Mouse (Mus musculus): ENCODE data around the gene Cln3.

The Cln3 gene

DNA sequence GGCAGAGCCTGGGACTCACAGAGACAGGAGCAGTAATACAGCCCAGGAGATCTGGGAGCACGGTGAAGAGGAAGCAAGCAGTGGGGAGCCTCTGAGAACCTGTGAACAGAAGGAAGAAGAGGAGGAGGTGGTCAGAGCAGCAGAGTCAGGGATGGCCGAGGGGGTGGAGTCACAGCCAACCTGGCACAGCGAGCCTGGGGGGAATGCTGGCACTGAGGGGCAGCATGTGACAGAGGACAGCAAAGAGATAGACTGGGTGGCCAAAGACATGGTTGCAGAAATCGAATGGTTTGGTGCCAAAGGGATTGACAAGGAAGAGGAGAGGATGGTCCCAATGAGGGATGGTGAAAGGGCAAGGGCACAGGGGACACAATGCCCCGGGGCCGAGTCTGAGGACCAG is at the start of gene Cln3:
TSS of gene Cln3 (minus strand) at position 101 of the 400 bp plus-strand sequence.
- DNase-seq (ENCODE audit: low read depth, low spot score): no peak

DNA sequence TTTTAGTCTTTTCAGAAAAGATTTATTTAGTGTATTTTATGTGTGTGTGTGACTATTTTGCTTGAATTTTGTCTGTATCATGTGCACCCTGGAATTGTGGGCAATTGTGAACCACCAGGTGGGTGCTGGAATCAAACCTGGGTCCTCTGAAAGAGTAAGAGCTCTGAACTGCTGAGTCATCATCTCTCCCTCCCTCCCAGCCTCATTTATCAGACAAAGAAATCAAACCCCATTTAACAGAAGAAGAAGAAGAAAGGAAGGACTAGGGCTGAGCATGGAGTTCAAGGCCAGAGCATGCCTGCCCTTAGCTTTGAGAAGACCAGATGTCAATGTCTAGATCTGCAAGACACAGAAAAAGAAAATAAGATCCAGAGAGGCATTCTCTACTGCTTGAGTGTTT is 49.8 kb upstream of the Cln3 start:
- DNase-seq (ENCODE audit: low read depth, low spot score): no peak

DNA sequence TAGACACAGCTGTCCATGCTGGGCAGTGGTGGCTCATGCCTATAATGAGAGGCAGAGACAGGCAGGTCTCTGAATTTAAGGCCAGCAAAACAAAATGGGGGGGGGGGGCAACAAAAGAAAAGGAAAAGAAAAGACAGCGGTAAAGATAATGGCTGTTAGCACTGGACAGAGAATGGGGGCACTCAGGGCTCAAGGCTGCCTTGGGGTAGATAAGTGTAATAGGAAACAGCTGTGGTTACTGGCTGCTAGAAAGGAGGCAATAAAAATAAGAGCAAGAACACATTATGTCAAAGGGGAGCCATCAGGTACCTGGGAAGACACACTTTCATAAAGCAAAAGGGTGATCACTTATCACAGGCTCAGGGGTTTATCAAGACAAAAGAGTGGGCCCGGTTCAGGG is 46.9 kb upstream of the Cln3 start:
- DNase-seq (ENCODE audit: low read depth, low spot score): no peak

DNA sequence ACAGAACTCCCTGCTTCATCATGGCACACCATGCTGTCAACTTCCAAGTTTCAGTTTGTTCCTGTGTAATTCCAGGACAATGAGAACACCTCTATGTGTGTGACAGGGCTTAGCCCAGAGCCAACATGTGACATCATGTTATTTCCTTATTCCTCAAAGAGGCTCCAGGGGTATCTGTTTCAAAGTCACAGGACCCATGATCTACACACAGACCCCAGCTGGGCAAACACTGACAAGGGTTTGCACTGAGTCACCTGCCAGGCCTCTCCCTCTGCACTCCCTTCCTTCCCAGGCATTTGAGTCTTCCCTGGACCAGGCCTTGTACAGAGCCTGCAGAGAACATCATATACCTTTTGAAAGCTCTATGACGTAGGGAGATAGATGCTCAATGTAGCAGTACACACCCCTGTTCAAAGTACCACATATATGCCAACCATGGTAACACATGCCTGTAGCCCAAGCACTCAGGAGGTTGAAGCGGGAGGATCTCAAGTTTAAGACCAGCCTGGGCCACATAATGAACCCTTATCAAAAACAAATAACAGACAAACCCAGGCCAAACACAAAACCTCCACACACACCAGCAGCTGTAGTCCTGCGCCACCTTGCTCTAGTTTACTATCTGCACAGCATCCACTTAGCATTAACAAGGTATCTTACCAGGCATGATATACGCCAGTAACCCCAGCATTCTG is 45.4 kb upstream of the Cln3 start, which contains the start of gene Nupr1:
TSS of gene Nupr1 (minus strand) at position 38 of the 695 bp plus-strand sequence.
- DNase-seq (ENCODE audit: low read depth, low spot score): peak; percentile 14

DNA sequence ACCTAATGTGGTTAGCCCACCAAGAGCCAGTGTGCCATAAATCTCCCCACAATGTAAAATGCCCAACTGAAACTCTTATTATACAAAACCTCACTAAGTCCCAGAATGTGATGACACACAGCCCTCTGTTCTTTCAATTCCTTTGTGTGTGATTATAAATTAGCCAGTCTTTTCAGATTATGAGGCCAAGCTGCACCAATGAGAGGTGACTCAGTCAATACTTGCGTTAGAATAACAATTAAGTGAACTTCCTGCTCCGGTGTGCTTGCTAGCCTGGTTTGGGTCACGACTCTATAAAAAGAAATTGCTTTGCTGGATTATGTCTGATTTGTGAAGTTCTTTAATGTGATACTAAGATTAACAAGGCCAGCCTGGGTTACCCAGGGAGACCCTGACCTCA is 44.3 kb upstream of the Cln3 start:
- no peak for DNase-seq (ENCODE audit: low read depth, low spot score)

DNA sequence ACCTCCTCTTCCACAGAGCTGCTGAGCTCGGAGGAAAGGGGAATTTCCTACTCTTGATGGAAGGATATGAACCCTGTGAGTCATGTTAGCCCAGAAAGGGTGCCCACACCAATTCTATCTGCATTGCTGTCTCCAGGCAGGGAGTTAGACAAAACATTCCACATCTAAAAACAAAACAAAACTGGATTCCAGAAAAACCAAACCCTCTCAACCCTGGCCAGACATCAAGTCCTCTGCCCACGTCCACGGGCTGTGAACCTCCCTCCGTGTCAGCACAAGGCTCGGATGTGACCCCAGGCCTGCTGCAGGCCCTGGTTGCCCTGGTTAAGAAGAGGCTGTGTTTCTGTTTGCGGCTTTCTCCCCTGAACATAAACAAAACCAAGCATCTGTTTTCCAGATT is 42.5 kb upstream of the Cln3 start:
- DNase-seq (ENCODE audit: low read depth, low spot score): peak; percentile 85

DNA sequence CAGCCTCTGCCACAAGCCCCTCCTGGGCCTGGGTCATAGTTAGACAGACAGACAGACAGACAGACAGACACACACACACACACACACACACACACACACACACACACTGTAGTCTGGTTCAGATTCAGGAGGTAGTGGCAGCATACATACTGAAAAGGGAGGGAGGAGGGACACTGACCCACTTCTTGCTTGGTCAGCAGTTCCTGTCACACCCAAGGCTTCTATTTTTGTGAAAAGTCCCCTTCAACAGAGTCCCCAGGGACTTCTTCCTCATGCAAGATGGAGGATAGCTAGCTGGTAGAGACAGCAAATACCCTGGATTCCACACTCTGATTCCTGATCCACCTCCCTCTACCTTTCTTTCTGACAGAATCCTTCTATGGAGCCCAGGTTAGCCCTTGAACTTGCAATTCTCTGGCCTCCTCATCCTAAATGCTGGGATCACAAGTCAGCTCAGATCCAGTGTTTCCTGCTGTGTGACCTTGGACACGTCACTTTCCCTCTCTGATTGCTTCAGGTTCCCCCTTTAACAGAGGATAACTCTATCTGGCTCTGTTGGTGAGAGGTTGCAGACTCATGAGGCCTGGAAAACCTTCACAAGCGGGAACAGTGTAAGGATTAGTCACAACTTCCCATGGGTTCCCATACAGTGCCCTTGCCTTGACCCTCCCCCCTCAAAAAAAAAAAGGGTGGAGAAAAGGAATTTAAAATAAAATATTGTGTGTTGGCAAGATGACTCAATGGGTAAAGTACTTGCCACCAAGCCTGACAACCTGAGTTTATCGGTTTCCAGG is 40.4 kb upstream of the Cln3 start:
- DNase-seq (ENCODE audit: low read depth, low spot score): peak; percentile 84

DNA sequence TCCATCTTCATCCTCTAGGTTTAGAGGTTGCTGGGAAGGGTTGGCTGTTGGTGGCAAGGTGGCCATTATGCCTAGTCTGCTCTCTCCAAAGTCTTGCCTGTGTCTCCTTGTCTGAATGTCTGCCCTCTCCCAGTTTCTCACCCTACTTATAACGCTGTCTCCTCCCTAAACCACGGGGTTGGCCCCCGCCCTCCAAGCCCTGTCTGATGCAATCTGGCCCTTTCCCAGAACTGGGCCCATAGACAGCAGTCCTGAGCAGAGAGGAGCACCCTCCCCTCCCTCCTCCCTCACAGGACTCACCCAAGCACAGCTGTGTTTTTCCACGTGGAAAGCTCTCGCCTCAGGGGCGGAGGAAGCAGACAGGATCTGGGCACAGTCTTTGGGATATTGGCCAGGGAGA is 39.8 kb upstream of the Cln3 start:
- peak; percentile 94 for DNase-seq (ENCODE audit: low read depth, low spot score)

DNA sequence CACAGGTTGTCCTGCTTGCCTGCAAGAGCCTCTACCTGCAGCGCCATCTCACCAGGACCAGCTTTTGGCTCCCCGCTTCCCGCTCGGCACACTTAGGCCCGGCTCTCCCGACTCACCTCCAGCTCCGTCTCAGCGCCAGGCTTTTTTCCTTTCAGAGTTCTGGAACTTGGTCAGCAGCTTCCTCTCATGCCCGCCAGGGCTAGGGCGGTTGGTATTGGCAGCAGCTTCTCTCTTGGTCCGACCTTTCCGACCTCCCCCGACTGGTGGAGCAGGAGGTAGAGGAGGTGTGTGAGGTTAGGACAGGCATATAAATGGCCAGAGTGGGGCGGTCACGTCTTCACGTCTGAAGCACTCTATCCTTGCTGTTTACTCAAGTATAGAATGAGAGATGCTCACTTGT is 39.2 kb upstream of the Cln3 start:
- no peak for DNase-seq (ENCODE audit: low read depth, low spot score)

DNA sequence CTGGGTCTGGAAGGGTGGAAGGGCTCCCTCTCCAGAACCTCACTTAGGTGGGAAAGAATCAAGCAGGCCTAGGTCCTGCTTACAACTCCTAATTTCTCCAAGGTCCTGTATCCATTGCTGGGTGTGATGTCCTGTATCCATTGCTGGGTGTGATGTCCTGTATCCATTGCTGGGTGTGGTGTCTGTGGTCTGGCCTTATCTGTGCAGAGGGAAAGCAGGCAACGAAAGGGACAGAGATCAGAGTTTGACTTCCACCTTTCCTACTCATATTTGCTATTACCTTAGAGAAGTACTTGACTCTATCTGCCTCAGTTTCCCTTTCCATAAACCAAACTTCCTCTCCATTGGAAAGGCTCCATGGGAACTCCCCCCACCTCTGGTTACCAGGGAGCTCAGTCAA is 37.8 kb upstream of the Cln3 start:
- DNase-seq (ENCODE audit: low read depth, low spot score): no peak

DNA sequence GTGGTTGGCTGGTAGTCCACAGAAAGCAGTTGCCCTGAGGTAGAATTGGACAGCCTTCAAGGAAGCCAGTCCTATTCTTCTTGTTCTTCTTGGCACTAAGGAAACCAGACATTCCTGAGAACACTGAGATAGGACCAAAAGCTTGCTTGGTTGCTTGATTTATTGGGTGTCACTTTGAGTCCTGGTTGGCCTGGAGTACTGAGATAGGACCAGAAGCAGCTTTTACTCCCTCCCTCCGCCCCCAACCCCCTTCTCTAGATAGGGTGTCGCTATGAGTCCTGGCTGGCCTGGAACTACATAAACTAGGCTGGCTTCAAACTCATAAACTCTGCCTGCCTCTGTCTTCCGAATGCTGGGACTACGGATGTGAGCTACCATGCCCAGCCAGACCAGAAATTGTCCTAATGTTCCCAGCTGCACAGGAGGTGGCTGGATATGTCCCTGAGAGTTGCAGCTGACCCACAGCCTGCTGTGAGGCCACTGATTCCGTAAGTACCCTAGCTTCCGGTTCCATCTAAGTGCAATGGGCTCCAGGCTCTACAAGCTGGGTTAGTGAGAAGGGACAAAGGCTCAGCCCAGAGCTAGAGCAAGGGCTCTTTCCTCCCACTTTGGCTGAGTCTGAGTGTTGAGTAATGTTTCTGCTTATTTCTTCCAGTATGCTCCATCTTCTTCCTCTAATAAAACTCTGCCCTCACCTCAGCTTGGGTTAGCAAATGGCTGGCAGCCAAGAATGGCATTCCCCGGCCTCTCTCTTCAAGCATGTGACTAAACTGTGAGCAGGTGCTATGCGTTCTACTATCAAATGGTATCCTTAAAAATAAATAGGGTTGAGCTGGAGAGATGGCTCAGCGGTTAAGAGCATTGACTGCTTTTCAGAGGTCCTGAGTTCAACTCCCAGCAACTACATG is 36.1 kb upstream of the Cln3 start:
- peak; percentile 20 for DNase-seq (ENCODE audit: low read depth, low spot score)

DNA sequence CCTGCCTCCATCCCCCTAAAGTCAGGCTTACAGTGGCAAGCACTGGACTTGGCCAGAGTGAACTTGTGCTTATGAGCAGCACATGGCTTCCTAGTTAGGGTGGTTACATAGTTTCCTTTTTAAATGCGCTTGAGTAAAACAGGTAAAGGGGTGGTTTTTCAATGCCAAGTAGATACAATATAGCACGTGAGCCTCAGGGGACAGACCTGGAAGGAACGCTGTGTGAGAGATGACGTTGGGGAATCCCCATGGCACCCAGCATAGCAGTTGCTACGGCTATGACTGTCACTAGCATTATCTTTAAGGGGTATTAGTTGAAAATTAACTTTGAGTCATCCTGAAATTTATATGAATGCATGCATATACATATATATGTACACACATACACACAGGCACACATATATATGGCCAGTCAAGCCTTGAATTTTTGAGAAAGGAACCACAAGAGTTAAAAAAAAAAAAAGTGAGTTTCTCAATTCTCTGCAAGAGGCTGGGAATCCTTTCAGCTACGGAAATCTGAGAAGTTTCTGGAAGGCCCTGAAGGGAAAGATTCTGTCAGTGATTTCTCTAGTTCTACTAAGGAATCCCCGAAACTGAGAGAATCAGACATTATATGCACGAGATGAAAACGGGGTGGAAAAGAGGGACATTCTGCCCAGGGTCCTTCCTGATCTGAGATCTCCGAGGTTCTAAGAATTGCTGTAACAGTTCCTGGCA is 34.1 kb upstream of the Cln3 start:
- DNase-seq (ENCODE audit: low read depth, low spot score): no peak

DNA sequence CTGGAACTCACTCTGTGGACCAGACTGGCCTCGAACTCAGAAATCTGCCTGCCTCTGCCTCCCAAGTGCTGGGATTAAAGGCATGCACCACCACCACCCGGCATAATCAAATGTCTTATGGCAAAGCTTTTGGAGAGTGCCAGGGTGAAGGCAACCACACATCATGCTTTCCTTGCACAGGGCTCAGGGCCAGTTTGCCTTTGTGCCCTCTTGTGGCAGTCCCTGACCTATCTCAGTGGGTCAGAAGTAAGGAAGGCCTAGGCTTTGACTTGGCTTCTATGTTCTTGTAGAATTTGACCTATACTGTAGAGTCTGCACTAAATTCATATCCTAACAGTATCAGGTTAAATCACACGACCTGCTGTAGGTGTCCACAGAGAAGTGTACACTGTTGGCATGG is 31.1 kb upstream of the Cln3 start:
- no peak for DNase-seq (ENCODE audit: low read depth, low spot score)

DNA sequence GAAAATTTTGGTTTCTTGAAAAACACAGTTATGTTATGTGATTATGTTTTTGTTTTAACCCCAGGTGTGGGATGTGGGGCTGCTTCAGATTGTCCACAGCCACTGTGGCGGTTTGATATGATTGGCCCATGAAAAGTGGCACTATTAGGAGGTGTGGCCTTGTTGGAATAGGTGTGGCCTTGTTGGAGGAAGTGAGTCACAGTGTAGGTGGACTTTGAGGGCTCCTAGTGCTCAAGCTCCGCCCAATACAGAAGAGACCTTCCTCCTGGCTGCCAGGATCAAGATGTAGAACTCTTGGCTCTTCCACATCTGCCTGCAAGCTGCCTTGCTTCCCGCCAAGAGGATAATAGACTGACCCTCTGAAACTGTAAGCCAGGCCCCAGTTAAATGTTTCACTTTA is 27.1 kb upstream of the Cln3 start:
- DNase-seq (ENCODE audit: low read depth, low spot score): no peak

DNA sequence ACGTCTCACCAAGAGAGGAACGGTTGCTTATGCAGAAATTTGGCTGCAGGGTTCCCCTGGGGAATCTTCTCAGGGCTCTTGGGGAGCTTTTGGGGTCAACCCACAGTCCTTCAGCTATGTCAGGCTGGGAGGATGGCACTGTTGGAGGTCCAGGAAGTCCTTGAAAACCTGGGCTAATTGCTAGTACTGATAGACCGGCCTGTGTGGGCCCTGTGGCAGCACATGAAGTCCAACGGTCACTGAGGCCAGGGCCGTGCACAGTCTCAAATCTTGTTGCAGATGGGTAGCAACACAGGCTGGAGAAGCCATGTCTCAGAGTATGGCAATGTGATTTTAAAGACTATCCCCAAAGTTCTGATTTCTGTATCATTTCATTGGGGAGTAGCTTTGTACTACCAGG is 22.2 kb upstream of the Cln3 start:
- no peak for DNase-seq (ENCODE audit: low read depth, low spot score)

DNA sequence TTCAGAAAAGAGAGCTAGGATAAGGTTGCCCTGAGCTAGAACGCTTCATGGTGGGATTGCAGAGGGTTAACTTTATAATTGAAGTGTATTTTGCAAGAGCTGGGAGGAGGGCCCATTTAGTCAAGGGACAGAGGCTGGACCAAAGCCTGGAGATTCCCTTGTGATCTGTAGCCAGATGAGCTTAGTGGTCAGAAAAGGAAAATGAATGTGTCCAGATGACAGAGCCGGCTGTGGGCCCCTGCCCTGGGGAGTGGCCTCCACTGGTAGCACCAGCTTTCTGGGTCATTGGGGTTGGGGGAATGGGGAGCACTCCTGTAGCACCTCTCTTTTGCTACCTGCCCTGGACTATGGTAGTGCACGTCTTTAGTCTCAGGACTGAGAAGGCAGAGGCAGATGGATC is 21.4 kb upstream of the Cln3 start:
- peak; percentile 80 for DNase-seq (ENCODE audit: low read depth, low spot score)

DNA sequence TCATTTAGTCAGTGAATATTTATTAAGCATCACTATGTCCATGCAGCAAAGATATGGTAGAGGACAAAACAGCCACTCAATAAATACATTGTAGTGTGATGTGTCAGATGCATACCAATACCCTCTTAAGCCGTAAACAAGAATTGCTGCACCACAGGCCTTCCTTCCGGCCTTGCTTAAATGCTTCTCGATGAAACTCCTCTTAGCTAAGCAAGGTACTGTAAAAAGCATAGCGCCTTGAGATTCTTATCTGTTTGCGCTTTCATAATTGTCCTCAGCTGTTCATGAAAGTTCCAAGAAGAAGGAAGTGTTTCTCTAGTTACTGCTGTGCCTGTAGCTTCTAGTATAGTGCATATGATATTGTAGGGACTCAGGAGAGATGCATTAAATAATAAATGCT is 21.0 kb upstream of the Cln3 start:
- DNase-seq (ENCODE audit: low read depth, low spot score): peak; percentile 28

DNA sequence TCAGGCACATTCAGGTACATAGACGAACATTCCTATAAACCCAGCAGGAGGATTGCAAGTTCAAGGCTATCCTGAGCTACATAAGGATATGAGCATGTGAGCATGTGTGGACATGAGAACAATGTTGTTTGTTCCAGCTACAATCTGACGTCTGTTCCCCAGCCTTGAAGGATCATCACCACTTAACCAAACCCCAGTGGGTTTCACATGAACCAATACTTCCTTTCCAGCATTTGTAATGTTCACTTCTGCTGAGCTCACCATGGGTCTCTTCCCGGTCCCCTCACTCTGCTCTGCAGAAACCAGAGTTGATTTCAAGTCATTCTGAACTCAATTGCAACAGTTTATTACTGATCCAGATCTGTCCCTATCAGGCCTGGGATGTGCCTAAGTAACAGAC is 17.0 kb upstream of the Cln3 start:
- DNase-seq (ENCODE audit: low read depth, low spot score): no peak

DNA sequence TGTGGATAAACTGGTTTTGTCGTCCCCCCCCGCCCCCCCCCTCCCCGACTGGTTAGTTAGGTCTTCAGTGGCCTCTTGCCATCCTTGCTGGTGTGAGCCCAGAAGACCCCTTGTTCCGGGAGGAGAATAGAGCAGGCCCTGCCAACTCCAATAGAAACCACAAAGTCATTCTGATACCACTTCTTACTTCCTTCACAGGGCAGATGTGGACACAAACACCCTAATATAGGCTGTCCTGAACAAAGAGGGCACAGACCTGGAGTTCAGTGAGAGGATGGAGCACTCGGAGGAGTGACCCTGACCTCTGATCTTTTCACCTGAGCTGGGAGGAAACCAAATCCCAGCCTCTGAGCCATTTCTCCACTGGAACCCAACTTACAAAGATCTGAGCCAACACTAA is 16.3 kb upstream of the Cln3 start:
- no peak for DNase-seq (ENCODE audit: low read depth, low spot score)

DNA sequence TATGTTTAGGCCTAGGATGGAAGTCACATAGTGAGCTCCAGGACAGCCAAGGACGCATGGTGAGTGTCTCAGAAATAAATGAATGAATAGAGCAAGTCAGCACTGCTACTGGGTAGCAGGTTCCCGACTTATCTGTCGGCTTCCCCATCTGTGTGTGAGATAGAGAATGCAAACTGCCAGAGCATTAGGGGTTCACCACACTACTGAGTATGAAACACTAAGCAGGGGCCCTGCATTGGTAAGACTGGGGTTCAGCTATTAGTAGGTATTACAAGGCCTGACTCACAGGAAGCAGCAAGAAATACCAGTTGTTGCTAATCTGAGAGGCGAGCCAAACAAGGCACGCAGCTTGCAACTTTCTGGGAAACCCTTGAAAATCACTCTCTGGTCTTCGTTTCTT is 13.3 kb upstream of the Cln3 start:
- DNase-seq (ENCODE audit: low read depth, low spot score): no peak

DNA sequence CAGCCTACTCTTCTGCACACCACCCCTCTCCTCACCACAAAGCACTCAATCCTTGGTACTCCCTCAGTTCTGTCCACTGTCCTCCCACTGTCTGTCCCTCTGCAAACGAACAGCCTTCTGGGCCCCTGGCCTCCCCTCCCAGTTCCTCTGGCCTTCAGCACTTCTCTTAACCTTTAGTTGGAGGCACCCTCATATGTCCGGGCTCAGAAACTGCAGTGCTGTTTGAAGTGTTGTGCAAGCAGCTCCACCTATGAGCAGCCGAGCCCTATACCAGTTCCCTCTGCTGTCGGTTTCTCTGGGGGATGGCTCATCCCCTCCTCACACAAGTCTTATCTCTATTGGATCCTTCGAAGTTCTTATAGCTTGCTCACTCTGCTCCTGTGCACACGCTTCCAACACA is 10.8 kb upstream of the Cln3 start:
- no peak for DNase-seq (ENCODE audit: low read depth, low spot score)

DNA sequence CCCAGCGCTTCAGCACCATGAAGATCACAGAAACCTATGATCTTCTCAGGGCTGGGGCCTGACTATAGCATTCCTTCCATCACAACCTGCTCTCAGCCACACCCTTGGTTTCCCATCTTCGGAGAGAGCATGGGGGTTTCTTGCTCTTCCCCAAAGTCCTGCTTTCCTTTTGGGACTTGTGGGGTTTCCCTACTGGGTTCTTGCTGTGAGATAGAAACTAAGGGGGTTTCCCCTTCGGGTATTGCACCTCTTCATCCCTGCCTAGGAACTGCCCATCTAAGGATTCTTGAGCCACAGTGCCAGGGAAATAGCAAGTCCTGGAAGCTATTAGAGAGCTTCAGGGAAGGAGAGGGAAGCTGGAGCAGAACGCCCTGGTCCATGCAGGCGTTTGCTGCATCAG is 10.3 kb upstream of the Cln3 start:
- no peak for DNase-seq (ENCODE audit: low read depth, low spot score)
